Mouse (Mus musculus) lung, adult 2 months (tissue): ENCODE results near the gene Sbk3. TPM values are rescaled to one million over a fixed set of nuclear protein-coding genes. Genes with fewer than 3 reads are reported as not detected.
A peak's percentile ranks its signal among the peaks of the same experiment; 100 is the strongest.

Source experiments
- DNase-seq: peaks from one replicate; pipeline ENCODE4 v3.0.0; 2022
- H3K4me1 ChIP-seq: fragments of 200-500 bp; 2 replicates; pipeline ENCODE4 v1.6.1; 2011; ENCODE audit warnings: low read length; ENCODE audit not compliant: control insufficient read depth, insufficient read depth
- H3K4me3 ChIP-seq: fragments of 200-500 bp; replicated peaks from 2 replicates; pipeline ENCODE3; 2011; ENCODE audit warnings: low read depth, mild to moderate bottlenecking, control low read depth, low read length; ENCODE audit errors: extremely low read depth
- CTCF ChIP-seq: fragments of 200-500 bp; IDR thresholded peaks from 2 replicates; pipeline ENCODE4 v1.5.1; 2011; ENCODE audit warnings: mild to moderate bottlenecking, low read length, control low read depth; ENCODE audit not compliant: insufficient read depth
- POLR2A ChIP-seq: fragments of 200-500 bp; IDR thresholded peaks from 2 replicates; pipeline ENCODE4 v1.6.1; 2011; ENCODE audit warnings: low read depth, mild to moderate bottlenecking, control low read depth, low read length, borderline replicate concordance; ENCODE audit errors: extremely low read depth
- WGBS: fragments of 180-500 bp; shearing (Covaris S2); methylation state at CpG from one replicate; pipeline ENCODE4 v1.1.7; 2018; 5-methylcytosine and 5-hydroxymethylcytosine counted together
- polyA plus RNA-seq: library from polyadenylated mRNA; depleted of rRNA; stranded (reverse); fragments of >200 nt; gene quantifications from 2 replicates; pipeline ENCODE4 v1.2.3, GENCODE M21; 2012

The Sbk3 gene
- polyA plus RNA-seq, 1 experiment, result 9.0 TPM

- WGBS, result 67% methylated on average over 10 of the region's 11 CpGs
Observed at GRCm38 (mm10) chr7:4937392-4937791, 33.6 kb downstream of the Sbk3 start.

GRCm38 (mm10) chr7:4936832-4937231 is 34.1 kb downstream of the Sbk3 start:
- Histone ChIP-seq H3K4me3 (no peak overlapping the region), H3K4me1 (no peaks in the 10 kb centered on the region)
- no peak for DNase-seq
- TF ChIP-seq POLR2A, result no peak
- TF ChIP-seq CTCF, result no peak
- WGBS, result 53% methylated on average over 10 of the region's 10 CpGs

More at GRCm38 (mm10) chr7:4937392-4937791, 33.6 kb downstream of the Sbk3 start:
- TF ChIP-seq POLR2A, result no peak
- TF ChIP-seq CTCF, result no peak
- Histone ChIP-seq H3K4me1 (no peaks in the 10 kb centered on the region), H3K4me3 (no peak overlapping the region)
- no peak for DNase-seq

GRCm38 (mm10) chr7:4934160-4934914 is 36.6 kb downstream of the Sbk3 start:
- no peak for DNase-seq
- H3K4me1 ChIP-seq, result no peaks in the 10 kb centered on the region
- no peak overlapping the region for H3K4me3 ChIP-seq
- TF ChIP-seq POLR2A (no peak), CTCF (no peak)
- 76% methylated on average over 4 of the region's 4 CpGs for WGBS

GRCm38 (mm10) chr7:4933103-4933502 is 37.9 kb downstream of the Sbk3 start:
- TF ChIP-seq POLR2A, result no peak
- no peak for TF ChIP-seq CTCF
- WGBS, result 75% methylated on average over 12 of the region's 12 CpGs
- Histone ChIP-seq H3K4me1 (no peaks in the 10 kb centered on the region), H3K4me3 (no peak overlapping the region)
- DNase-seq, result no peak

- TF ChIP-seq CTCF, result no peak
- no peak for TF ChIP-seq POLR2A
- DNase-seq, result no peak
- 51% methylated on average over 17 of the region's 17 CpGs for WGBS
- Histone ChIP-seq H3K4me1 (no peaks in the 10 kb centered on the region; the same call in 1 of the 2 replicates), H3K4me3 (no peak overlapping the region)
Observed at GRCm38 (mm10) chr7:4928323-4928722, 42.6 kb downstream of the Sbk3 start.

GRCm38 (mm10) chr7:4927711-4928110 is 43.3 kb downstream of the Sbk3 start:
- peaks cover 3% of the 10 kb centered on the region; the same call in 1 of the 2 replicates for H3K4me1 ChIP-seq
- H3K4me3 ChIP-seq, result peak overlapping the region; percentile 38
- 48% methylated on average over 8 of the region's 8 CpGs for WGBS
- DNase-seq, result no peak
- TF ChIP-seq POLR2A, result no peak
- no peak for TF ChIP-seq CTCF

GRCm38 (mm10) chr7:4926849-4927248 is 44.1 kb downstream of the Sbk3 start:
- no peak for DNase-seq
- WGBS, result 73% methylated on average over 16 of the region's 16 CpGs
- no peak overlapping the region for H3K4me3 ChIP-seq
- TF ChIP-seq CTCF (no peak), POLR2A (no peak)
- peaks cover 7% of the 10 kb centered on the region; the same call in 1 of the 2 replicates for H3K4me1 ChIP-seq

- TF ChIP-seq POLR2A (no peak), CTCF (no peak)
- no peak for DNase-seq
- H3K4me3 ChIP-seq, result no peak within 1 kb of the TSS
- 17% methylated on average over 6 of the region's 6 CpGs for WGBS
- peaks cover 7% of the 10 kb centered on the region for H3K4me1 ChIP-seq
Observed at GRCm38 (mm10) chr7:4925441-4926381, 45.3 kb downstream of the Sbk3 start, which contains the start of gene Ssc5d. TSS of gene Ssc5d (plus strand) at chr7:4925785.

GRCm38 (mm10) chr7:4924891-4925301 is 46.1 kb downstream of the Sbk3 start:
- peaks cover 7% of the 10 kb centered on the region for H3K4me1 ChIP-seq
- DNase-seq, result no peak
- no peak overlapping the region for H3K4me3 ChIP-seq
- WGBS, result 2% methylated on average over 3 of the region's 4 CpGs
- TF ChIP-seq CTCF (no peak), POLR2A (no peak)
